Mouse (Mus musculus) forebrain, postnatal 0 days (tissue): Measurements from ENCODE around the gene Gm20914. TPM values are rescaled to one million over a fixed set of nuclear protein-coding genes. Genes with fewer than 3 reads are reported as not detected.
"Not testable (repeated sequence)": the region's sequence is repeated elsewhere in the genome, so short reads cannot be mapped to it uniquely, and the experiment has no call there.

ENCODE experiments used
- ATAC-seq: fragments of 200-750 bp; cut with Nextera tagmentation; 2 replicates; pipeline ENCODE4 v1.8.0; 2017; ENCODE audit warnings: mild to moderate bottlenecking, moderate library complexity
- DNase-seq: peaks from one replicate; pipeline ENCODE4 v3.0.0-alpha.2; 2015
- H3K27ac ChIP-seq: fragments of 300-500 bp; sonication (generic); 2 replicates; pipeline ENCODE4 v1.5.1; 2014; ENCODE audit warnings: low read depth, mild to moderate bottlenecking, antibody characterized with exemption, low read length, moderate library complexity, mixed read lengths
- H3K27me3 ChIP-seq: fragments of 300-500 bp; sonication (generic); 2 replicates; pipeline ENCODE4 v1.6.1; 2014; ENCODE audit warnings: mild to moderate bottlenecking, low read length, mixed read lengths; ENCODE audit not compliant: insufficient read depth
- H3K36me3 ChIP-seq: fragments of 300-500 bp; sonication (generic); 2 replicates; pipeline ENCODE4 v1.6.1; 2014; ENCODE audit warnings: mild to moderate bottlenecking, moderate library complexity; ENCODE audit not compliant: insufficient read depth
- H3K4me1 ChIP-seq: fragments of 300-500 bp; sonication (generic); 2 replicates; pipeline ENCODE4 v1.6.1; 2014; ENCODE audit warnings: antibody characterized with exemption; ENCODE audit not compliant: insufficient read depth
- H3K4me2 ChIP-seq: fragments of 300-500 bp; sonication (generic); 2 replicates; pipeline ENCODE4 v1.6.1; 2014; ENCODE audit warnings: low read depth, mild to moderate bottlenecking, moderate library complexity
- H3K4me3 ChIP-seq: fragments of 300-500 bp; sonication (generic); 2 replicates; pipeline ENCODE4 v1.5.1; 2014; ENCODE audit warnings: low read depth, low read length, mixed read lengths
- H3K9ac ChIP-seq: fragments of 300-500 bp; sonication (generic); 2 replicates; pipeline ENCODE4 v1.6.1; 2014; ENCODE audit warnings: mild to moderate bottlenecking
- H3K9me3 ChIP-seq: fragments of 300-500 bp; sonication (generic); 2 replicates; pipeline ENCODE4 v1.6.1; 2016; ENCODE audit warnings: low read length
- WGBS: fragments of 180-500 bp; shearing (Covaris S2); extraction: QIAGEN DNeasy Blood & Tissue Kit; methylation state at CpG from one replicate; pipeline ENCODE4 v1.1.7; 2014; 5-methylcytosine and 5-hydroxymethylcytosine counted together
- polyA plus RNA-seq: library from polyadenylated mRNA; unstranded; fragments of >200 nt; fragmentation: Nextera tagmentation; extraction: Ambion mirVana; gene quantifications from 2 replicates; pipeline ENCODE4 v1.2.1, GENCODE M21; 2015
- total RNA-seq: library from RNA; depleted of rRNA; stranded (reverse); fragments of >200 nt; gene quantifications from 2 replicates; pipeline ENCODE4 v1.2.3, GENCODE M21; 2014; rRNA removed

The Gm20914 gene
- total RNA-seq (not detected in 2 replicates), polyA plus RNA-seq (not detected in 2 replicates)

- H3K4me2 ChIP-seq, H3K4me1 ChIP-seq, H3K4me3 ChIP-seq, H3K9me3 ChIP-seq, DNase-seq, H3K27me3 ChIP-seq, H3K9ac ChIP-seq, ATAC-seq, H3K27ac ChIP-seq, H3K36me3 ChIP-seq: not testable (repeated sequence)
- WGBS = no CpG with 5 or more reads among the region's 4 CpGs
Observed at GRCm38 (mm10) chrY:5725678-5726077, at the start of gene Gm20914. TSS of gene Gm20914 (plus strand) at chrY:5725978.

Other genes starting within 250 kb of the Gm20914 start
- not detected in 2 replicates for gene Gm21854, start 69.0 kb upstream of the Gm20914 start, total RNA-seq
- gene Gm21854, start 69.0 kb upstream of the Gm20914 start, polyA plus RNA-seq = not detected in 2 replicates
- gene Gm28171, start 67.4 kb downstream of the Gm20914 start, total RNA-seq = not detected in 2 replicates
- not detected in 2 replicates for gene Gm28171, start 67.4 kb downstream of the Gm20914 start, polyA plus RNA-seq
- gene Gm21778, start 216.5 kb downstream of the Gm20914 start, total RNA-seq = not detected in 2 replicates
- gene Gm21778, start 216.5 kb downstream of the Gm20914 start, polyA plus RNA-seq = not detected in 2 replicates